Mouse (Mus musculus): ENCODE results near the gene Wfdc1. TPM values are rescaled to one million over a fixed set of nuclear protein-coding genes. Genes with fewer than 3 reads are reported as not detected.

Gene Wfdc1
- total and polyA plus RNA-seq, 3 experiments = not detected

DNA sequence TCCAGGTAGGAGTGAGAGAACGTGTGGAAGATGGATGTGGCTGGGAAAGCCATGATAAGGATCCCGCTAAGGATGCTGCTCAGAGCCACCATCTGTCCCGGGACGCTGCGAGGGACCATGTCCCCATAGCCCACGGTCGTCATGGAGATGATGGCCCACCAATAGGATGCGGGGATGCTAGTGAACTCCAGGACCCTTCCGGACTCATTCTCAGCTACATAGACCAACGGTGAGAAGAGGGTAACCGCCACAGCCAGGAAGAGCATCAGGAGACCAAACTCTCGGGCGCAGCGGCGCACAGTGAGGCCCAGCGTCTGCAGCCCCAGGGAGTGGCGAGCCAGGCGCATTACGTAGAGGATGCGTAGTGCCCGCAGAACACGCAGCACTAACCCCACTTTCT lies 40.4 kb upstream of the Wfdc1 start:
- Histone ChIP-seq H3K4me3 (ENCODE audit: control insufficient read depth in 1 of 2, insufficient read depth in 1 of 2, low read depth in 2 of 2, low read length in 2 of 2) (no peak overlapping the region), H3K4me1 (ENCODE audit: control insufficient read depth in 1 of 2, insufficient read depth in 2 of 2, low read length in 2 of 2) (no peaks in the 10 kb centered on the region; a peak in 1 of 4 replicates), H3K9ac (ENCODE audit: control insufficient read depth, low read depth, low read length, poor library complexity, severe bottlenecking) (no peak overlapping the region), H3K27me3 (ENCODE audit: control insufficient read depth in 1 of 2, insufficient read depth in 2 of 2, low read length in 2 of 2) (peaks cover 0 to 3% of the 10 kb centered on the region in 2 experiments; a peak in 1 of 4 replicates), H3K9me3 (replicated peaks; ENCODE audit: insufficient read depth, low read length) (no peaks in the 10 kb centered on the region), H3K27ac (ENCODE audit: control insufficient read depth, low read depth, low read length) (no peak overlapping the region), H3K79me2 (ENCODE audit: control insufficient read depth, insufficient read depth, low read length, poor library complexity) (no peaks in the 10 kb centered on the region), H3K36me3 (ENCODE audit: control insufficient read depth in 1 of 2, insufficient read depth in 2 of 2, low read length in 2 of 2) (no peaks in the 10 kb centered on the region)
- DNase-seq (ENCODE audit: low read depth, low spot score) = no peak
- TF ChIP-seq JUND (IDR thresholded peaks at IDR 0.05; ENCODE audit: low read depth, low read length) (no peak), MAX (IDR thresholded peaks at IDR 0.05; ENCODE audit: low read length) (no peak), UBTF (IDR thresholded peaks at IDR 0.05; ENCODE audit: borderline replicate concordance, insufficient read depth, low read depth, low read length) (no peak), TAL1 (IDR thresholded peaks at IDR 0.05; ENCODE audit: low read length) (no peak), CHD1 (IDR thresholded peaks at IDR 0.05; ENCODE audit: low read depth, low read length) (no peak)

DNA sequence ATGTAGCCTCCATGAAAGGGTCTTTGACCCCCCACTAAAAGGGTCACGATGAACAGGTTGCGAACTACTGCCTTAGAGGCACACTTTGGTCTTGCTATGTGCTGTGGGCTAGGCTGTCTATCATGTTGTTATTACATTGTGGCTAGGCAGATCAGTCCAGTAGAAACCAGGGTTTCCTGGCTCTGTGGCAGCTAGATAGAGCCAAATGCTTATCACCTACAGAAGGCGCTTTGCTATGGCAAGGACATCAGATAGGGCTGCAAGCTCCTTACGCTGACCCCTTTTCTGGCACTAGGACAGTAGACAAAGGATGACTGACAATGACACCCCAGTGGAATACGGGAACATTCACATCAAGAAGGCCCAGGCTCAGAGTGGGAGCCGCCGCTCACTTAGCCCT lies 39.0 kb upstream of the Wfdc1 start:
- Histone ChIP-seq H3K36me3 (ENCODE audit: control insufficient read depth in 1 of 2, insufficient read depth in 2 of 2, low read length in 2 of 2) (no peaks in the 10 kb centered on the region), H3K9me3 (replicated peaks; ENCODE audit: insufficient read depth, low read length) (no peaks in the 10 kb centered on the region), H3K27ac (ENCODE audit: control insufficient read depth, low read depth, low read length) (no peak overlapping the region), H3K27me3 (ENCODE audit: control insufficient read depth in 1 of 2, insufficient read depth in 2 of 2, low read length in 2 of 2) (peaks cover 0 to 3% of the 10 kb centered on the region in 2 experiments; a peak in 1 of 4 replicates), H3K4me3 (ENCODE audit: control insufficient read depth in 1 of 2, insufficient read depth in 1 of 2, low read depth in 2 of 2, low read length in 2 of 2) (no peak overlapping the region), H3K9ac (ENCODE audit: control insufficient read depth, low read depth, low read length, poor library complexity, severe bottlenecking) (no peak overlapping the region), H3K79me2 (ENCODE audit: control insufficient read depth, insufficient read depth, low read length, poor library complexity) (no peaks in the 10 kb centered on the region), H3K4me1 (ENCODE audit: control insufficient read depth in 1 of 2, insufficient read depth in 2 of 2, low read length in 2 of 2) (no peaks in the 10 kb centered on the region; a peak in 1 of 4 replicates)
- TF ChIP-seq EP300 (IDR thresholded peaks at IDR 0.05; ENCODE audit: low read depth in 1 of 2, low read length in 2 of 2) = 0 out of 4 replicates have a peak, but pooled peaks of 1 of the 2 experiments have one; percentile 30
- peak; percentile 59 for TF ChIP-seq GATA1 (IDR thresholded peaks at IDR 0.05; ENCODE audit: low read depth, low read length)
- TF ChIP-seq MEF2A (IDR thresholded peaks at IDR 0.05; ENCODE audit: extremely low read depth, insufficient replicate concordance, low read depth, low read length, poor library complexity, severe bottlenecking) = no peak
- DNase-seq (ENCODE audit: low read depth, low spot score) = peak; percentile 28

DNA sequence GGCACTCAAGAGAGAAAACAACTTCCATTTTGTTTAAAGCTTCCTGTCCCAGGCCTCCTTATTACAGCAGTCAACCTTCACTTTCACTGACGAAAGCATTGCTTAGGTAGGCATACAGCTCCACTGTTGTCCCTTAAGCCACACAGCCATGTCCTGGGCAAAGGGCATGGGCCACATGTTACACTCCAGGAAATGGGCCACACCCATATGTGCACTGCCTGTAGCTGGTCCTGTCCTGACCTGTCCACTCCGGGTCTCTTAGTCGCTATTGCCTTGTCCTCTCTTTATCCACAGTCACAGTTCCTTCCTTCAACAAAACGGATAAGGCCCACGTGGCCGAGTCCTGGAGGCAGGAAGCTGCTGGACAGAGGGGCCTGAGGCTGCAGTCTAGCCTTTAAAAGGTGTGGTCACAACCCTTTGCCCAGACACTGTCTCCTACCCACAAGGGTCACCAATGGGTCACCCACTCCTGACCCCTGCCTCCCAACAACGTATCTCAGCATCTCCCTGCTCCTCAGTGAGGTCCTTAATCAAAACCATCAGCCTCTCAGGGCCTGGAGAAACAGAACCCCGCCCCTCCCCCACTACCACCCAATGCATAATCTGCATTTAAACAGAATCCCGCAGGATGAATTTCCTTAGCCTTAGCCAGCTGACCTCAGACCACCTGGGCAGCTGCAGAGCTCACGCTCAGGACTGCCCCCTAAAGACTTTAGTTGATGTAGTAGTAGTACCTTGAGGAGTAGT lies 38.4 kb upstream of the Wfdc1 start:
- Histone ChIP-seq H3K9me3 (replicated peaks; ENCODE audit: insufficient read depth, low read length) (no peaks in the 10 kb centered on the region), H3K4me1 (ENCODE audit: control insufficient read depth in 1 of 2, insufficient read depth in 2 of 2, low read length in 2 of 2) (no peaks in the 10 kb centered on the region; a peak in 1 of 4 replicates), H3K79me2 (ENCODE audit: control insufficient read depth, insufficient read depth, low read length, poor library complexity) (no peaks in the 10 kb centered on the region), H3K36me3 (ENCODE audit: control insufficient read depth in 1 of 2, insufficient read depth in 2 of 2, low read length in 2 of 2) (no peaks in the 10 kb centered on the region), H3K4me3 (ENCODE audit: control insufficient read depth in 1 of 2, insufficient read depth in 1 of 2, low read depth in 2 of 2, low read length in 2 of 2) (no peak overlapping the region), H3K9ac (ENCODE audit: control insufficient read depth, low read depth, low read length, poor library complexity, severe bottlenecking) (no peak overlapping the region), H3K27ac (ENCODE audit: control insufficient read depth, low read depth, low read length) (no peak overlapping the region), H3K27me3 (ENCODE audit: control insufficient read depth in 1 of 2, insufficient read depth in 2 of 2, low read length in 2 of 2) (peaks cover 0 to 2% of the 10 kb centered on the region in 2 experiments; a peak in 1 of 4 replicates)
- TF ChIP-seq JUND (IDR thresholded peaks at IDR 0.05; ENCODE audit: low read depth, low read length) (no peak), MYB (IDR thresholded peaks at IDR 0.05; ENCODE audit: low read depth, low read length) (no peak), POLR2AphosphoS5 (IDR thresholded peaks at IDR 0.05; ENCODE audit: borderline replicate concordance, low read depth, low read length) (no peak), ZC3H11A (IDR thresholded peaks at IDR 0.05; ENCODE audit: low read depth, low read length) (no peak), NELFE (IDR thresholded peaks at IDR 0.05; ENCODE audit: low read depth, low read length) (no peak), CHD2 (IDR thresholded peaks at IDR 0.05; ENCODE audit: low read length) (no peak), RCOR1 (IDR thresholded peaks at IDR 0.05; ENCODE audit: low read depth, low read length) (no peak), ZKSCAN1 (IDR thresholded peaks at IDR 0.05; ENCODE audit: low read depth, low read length) (no peak), ZMIZ1 (IDR thresholded peaks at IDR 0.05; ENCODE audit: low read depth, low read length) (no peak), MXI1 (IDR thresholded peaks at IDR 0.05; ENCODE audit: low read depth, low read length) (no peak), SIN3A (IDR thresholded peaks at IDR 0.05; ENCODE audit: low read length) (no peak), ETS1 (IDR thresholded peaks at IDR 0.05; ENCODE audit: low read depth, low read length) (no peak), HCFC1 (IDR thresholded peaks at IDR 0.05; ENCODE audit: low read depth, low read length) (no peak), ELF1 (IDR thresholded peaks at IDR 0.05; ENCODE audit: low read depth, low read length) (no peak), POLR2AphosphoS2 (IDR thresholded peaks at IDR 0.05; ENCODE audit: low read length) (no peak)
- DNase-seq (ENCODE audit: low read depth, low spot score) = no peak

Measured in MEL (cell line).